Mouse (Mus musculus) spleen, postnatal 4 days (tissue): ENCODE results near the gene Zscan21.

Source experiments
- DNase-seq, 2 experiments: peaks; one replicate each; pipeline ENCODE4 v3.0.0; 2022; ENCODE audit warnings: low spot score in 2 of 2

Gene Zscan21

GRCm38 (mm10) chr5:138118041-138118440 is 1.3 kb downstream of the Zscan21 start:
- no peak for DNase-seq

GRCm38 (mm10) chr5:138132425-138133064 is 15.8 kb downstream of the Zscan21 start:
- no peak for DNase-seq

- DNase-seq = no peak
Observed at GRCm38 (mm10) chr5:138137257-138137656, 20.6 kb downstream of the Zscan21 start.

GRCm38 (mm10) chr5:138137935-138138549 is 21.3 kb downstream of the Zscan21 start:
- DNase-seq = peak in 1 of 2 experiments; percentile 19

- DNase-seq = no peak
Observed at GRCm38 (mm10) chr5:138138585-138138984, 21.9 kb downstream of the Zscan21 start.

- DNase-seq = no peak
Observed at GRCm38 (mm10) chr5:138154390-138154789, 37.7 kb downstream of the Zscan21 start.

GRCm38 (mm10) chr5:138155443-138155976 is 38.8 kb downstream of the Zscan21 start, which contains the start of gene Zfp113:
Gene Zfp113 (minus strand): TSS chr5:138155744.
- peak; percentile 86 to 91 for DNase-seq

GRCm38 (mm10) chr5:138160224-138160762 is 43.6 kb downstream of the Zscan21 start:
- no peak for DNase-seq

- DNase-seq = peak; percentile 93 to 97
Observed at GRCm38 (mm10) chr5:138160842-138161665, 44.4 kb downstream of the Zscan21 start, which contains the start of gene Cops6. Gene Cops6 (plus strand): TSS chr5:138161071.

- DNase-seq = no peak
Observed at GRCm38 (mm10) chr5:138163046-138163445, 46.3 kb downstream of the Zscan21 start.

- no peak for DNase-seq
Observed at GRCm38 (mm10) chr5:138163610-138164009, 46.9 kb downstream of the Zscan21 start.

GRCm38 (mm10) chr5:138165594-138165993 is 48.9 kb downstream of the Zscan21 start:
- DNase-seq = no peak

GRCm38 (mm10) chr5:138170936-138171561 is 54.3 kb downstream of the Zscan21 start:
- peak; percentile 96 to 97 for DNase-seq

GRCm38 (mm10) chr5:138171695-138172491 is 55.2 kb downstream of the Zscan21 start, which contains the start of the genes Ap4m1 and Mcm7:
Gene Ap4m1 (plus strand): TSS chr5:138172002.
Gene Mcm7 (minus strand): TSS chr5:138172422.
- peak; percentile 95 for DNase-seq

GRCm38 (mm10) chr5:138173217-138173616 is 56.5 kb downstream of the Zscan21 start:
- DNase-seq = no peak
